Mouse (Mus musculus): ENCODE measurements at regions not wholly inside any gene's neighbourhood (a gene's known extent, or its start where the extent isn't known, plus 50 kb on each side); places are given as distances from the start of the nearest gene placed in this dataset.
"Not testable (repeated sequence)": the region's sequence is repeated elsewhere in the genome, so short reads cannot be mapped to it uniquely, and the experiment has no call there.

- Histone ChIP-seq H3K27ac (ENCODE audit: low read length) (no peak overlapping the region), H3K4me1 (ENCODE audit: insufficient read depth, low read length) (no peaks in the 10 kb centered on the region), H3K36me3 (ENCODE audit: insufficient read depth, low read length) (no peaks in the 10 kb centered on the region), H3K4me2 (replicated peaks; ENCODE audit: low read depth, low read length) (no peak overlapping the region), H3K9ac (replicated peaks; ENCODE audit: low read length) (no peak overlapping the region), H3K4me3 (ENCODE audit: low read length) (no peak overlapping the region), H3K27me3 (ENCODE audit: insufficient read depth, low read length) (no peaks in the 10 kb centered on the region), H3K9me3 (ENCODE audit: low read length) (no peaks in the 10 kb centered on the region)
- ATAC-seq (ENCODE audit: low FRiP score, low TSS enrichment) = no peak
- WGBS = 82% methylated on average over 6 of the region's 6 CpGs
Measured at GRCm38 (mm10) chr4:22124836-22125235, 193.7 kb downstream of the Faxc start.

- ATAC-seq (ENCODE audit: low FRiP score, low TSS enrichment) = no peak
- no peak overlapping the region for H3K9ac ChIP-seq (replicated peaks; ENCODE audit: low read length)
- 0 out of 2 replicates have a peak, but pooled peaks cover 4% of the 10 kb centered on the region for H3K4me1 ChIP-seq (ENCODE audit: insufficient read depth, low read length)
- 54% methylated on average over 8 of the region's 8 CpGs for WGBS
- no peak overlapping the region for H3K4me2 ChIP-seq (replicated peaks; ENCODE audit: low read depth, low read length)
- H3K27me3 ChIP-seq (ENCODE audit: insufficient read depth, low read length) = no peaks in the 10 kb centered on the region
- H3K9me3 ChIP-seq (ENCODE audit: low read length) = no peaks in the 10 kb centered on the region
- H3K36me3 ChIP-seq (ENCODE audit: insufficient read depth, low read length) = no peaks in the 10 kb centered on the region
- no peak overlapping the region for H3K4me3 ChIP-seq (ENCODE audit: low read length)
- H3K27ac ChIP-seq (ENCODE audit: low read length) = no peak overlapping the region
Measured at GRCm38 (mm10) chr4:22130511-22130910, 199.4 kb downstream of the Faxc start.

GRCm38 (mm10) chr4:22131751-22132736 is 200.9 kb downstream of the Faxc start:
- Histone ChIP-seq H3K36me3 (ENCODE audit: insufficient read depth, low read length) (no peaks in the 10 kb centered on the region), H3K27me3 (ENCODE audit: insufficient read depth, low read length) (no peaks in the 10 kb centered on the region), H3K27ac (ENCODE audit: low read length) (no peak overlapping the region), H3K9ac (replicated peaks; ENCODE audit: low read length) (no peak overlapping the region), H3K4me2 (replicated peaks; ENCODE audit: low read depth, low read length) (no peak overlapping the region), H3K4me3 (ENCODE audit: low read length) (no peak overlapping the region), H3K4me1 (ENCODE audit: insufficient read depth, low read length) (0 out of 2 replicates have a peak, but pooled peaks cover 4% of the 10 kb centered on the region), H3K9me3 (ENCODE audit: low read length) (no peaks in the 10 kb centered on the region)
- WGBS = 57% methylated on average over 13 of the region's 13 CpGs
- ATAC-seq (ENCODE audit: low FRiP score, low TSS enrichment) = peak; percentile 81; the same call in 1 of the 2 replicates

GRCm38 (mm10) chr4:22133547-22134495 is 202.7 kb downstream of the Faxc start:
- Histone ChIP-seq H3K4me3 (ENCODE audit: low read length) (no peak overlapping the region), H3K4me1 (ENCODE audit: insufficient read depth, low read length) (0 out of 2 replicates have a peak, but pooled peaks cover 4% of the 10 kb centered on the region), H3K9ac (replicated peaks; ENCODE audit: low read length) (no peak overlapping the region), H3K27me3 (ENCODE audit: insufficient read depth, low read length) (no peaks in the 10 kb centered on the region), H3K36me3 (ENCODE audit: insufficient read depth, low read length) (no peaks in the 10 kb centered on the region), H3K4me2 (replicated peaks; ENCODE audit: low read depth, low read length) (no peak overlapping the region), H3K27ac (ENCODE audit: low read length) (no peak overlapping the region), H3K9me3 (ENCODE audit: low read length) (no peaks in the 10 kb centered on the region)
- ATAC-seq (ENCODE audit: low FRiP score, low TSS enrichment) = peak; percentile 73; the same call in 1 of the 2 replicates
- 45% methylated on average over 14 of the region's 14 CpGs for WGBS

DNA sequence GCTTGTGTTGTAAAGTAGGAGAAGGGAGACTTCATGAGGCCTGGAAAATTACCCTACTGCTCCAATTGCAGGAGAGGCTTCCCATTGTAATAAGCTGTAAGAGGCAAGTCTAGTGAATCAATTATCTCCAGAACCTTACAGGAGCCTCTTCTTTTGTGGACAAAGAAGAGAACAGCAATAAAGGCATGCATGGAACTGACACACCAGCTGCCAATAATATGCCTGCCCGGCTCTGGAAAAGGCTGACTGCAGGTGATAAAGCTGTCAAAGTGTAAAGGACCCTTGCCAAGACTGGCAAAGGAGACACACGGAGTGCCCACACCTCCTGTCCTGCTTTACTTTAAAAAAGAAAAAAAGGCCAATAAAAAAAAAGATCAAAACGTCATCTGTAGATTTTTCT is 209.0 kb downstream of the Faxc start:
- Histone ChIP-seq H3K4me2 (replicated peaks; ENCODE audit: low read depth, low read length) (no peak overlapping the region), H3K4me3 (ENCODE audit: low read length) (no peak overlapping the region), H3K9me3 (ENCODE audit: low read length) (no peaks in the 10 kb centered on the region), H3K27me3 (ENCODE audit: insufficient read depth, low read length) (no peaks in the 10 kb centered on the region), H3K4me1 (ENCODE audit: insufficient read depth, low read length) (no peaks in the 10 kb centered on the region), H3K27ac (ENCODE audit: low read length) (no peak overlapping the region), H3K9ac (replicated peaks; ENCODE audit: low read length) (no peak overlapping the region), H3K36me3 (ENCODE audit: insufficient read depth, low read length) (no peaks in the 10 kb centered on the region)
- ATAC-seq (ENCODE audit: low FRiP score, low TSS enrichment) = no peak
- WGBS = 52% methylated on average over 3 of the region's 3 CpGs

DNA sequence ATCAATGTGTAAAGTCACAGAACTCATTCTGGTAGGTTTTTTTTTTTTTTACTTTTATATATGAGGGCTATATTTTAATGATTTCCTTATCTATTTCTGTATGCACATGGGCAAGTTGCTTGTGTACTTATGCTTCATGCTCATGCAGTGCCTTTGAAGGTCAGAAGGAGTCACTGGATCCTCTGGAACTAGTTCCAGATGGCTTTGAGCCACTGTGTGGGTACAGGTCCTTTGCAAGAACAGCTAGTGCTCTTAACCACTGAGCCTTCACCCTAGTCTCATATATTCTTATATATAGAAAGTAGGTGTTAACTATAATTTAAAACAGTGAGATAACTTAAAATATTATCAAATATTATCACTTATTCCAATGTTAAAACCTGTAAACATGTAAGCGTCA is 212.4 kb downstream of the Faxc start:
- no peak overlapping the region for H3K9ac ChIP-seq (replicated peaks; ENCODE audit: low read length)
- H3K27me3 ChIP-seq (ENCODE audit: insufficient read depth, low read length) = no peaks in the 10 kb centered on the region
- no peak for ATAC-seq (ENCODE audit: low FRiP score, low TSS enrichment)
- H3K4me2 ChIP-seq (replicated peaks; ENCODE audit: low read depth, low read length) = no peak overlapping the region
- H3K4me3 ChIP-seq (ENCODE audit: low read length) = no peak overlapping the region
- 90% methylated on average over 1 of the region's 1 CpGs for WGBS
- no peaks in the 10 kb centered on the region for H3K36me3 ChIP-seq (ENCODE audit: insufficient read depth, low read length)
- H3K27ac ChIP-seq (ENCODE audit: low read length) = no peak overlapping the region
- no peaks in the 10 kb centered on the region for H3K9me3 ChIP-seq (ENCODE audit: low read length)
- peaks cover 6% of the 10 kb centered on the region for H3K4me1 ChIP-seq (ENCODE audit: insufficient read depth, low read length)

DNA sequence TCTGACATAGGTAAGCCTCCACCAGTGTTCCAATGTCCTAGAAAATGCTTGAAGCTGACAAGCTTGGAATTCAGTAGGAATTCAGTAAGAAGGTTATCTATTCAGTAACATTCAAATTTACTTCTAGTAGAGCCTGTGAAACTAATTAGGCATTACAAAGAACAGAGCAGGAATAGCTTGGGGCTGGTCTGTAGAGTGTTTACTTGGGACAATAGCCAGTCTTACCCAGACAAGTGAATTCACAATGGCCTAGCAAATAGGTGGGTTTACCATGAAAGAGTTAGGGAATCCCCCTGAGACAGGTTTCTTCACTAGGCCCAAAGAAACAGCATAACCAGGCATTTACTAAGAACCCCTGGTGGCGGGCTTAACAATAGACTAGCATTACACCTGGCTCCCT is 212.5 kb upstream of the Fbxl4 start:
- ATAC-seq (ENCODE audit: low FRiP score, low TSS enrichment); H3K9ac ChIP-seq (replicated peaks; ENCODE audit: low read length); H3K4me3 ChIP-seq (ENCODE audit: low read length); H3K27me3 ChIP-seq (ENCODE audit: insufficient read depth, low read length); H3K9me3 ChIP-seq (ENCODE audit: low read length); H3K27ac ChIP-seq (ENCODE audit: low read length); H3K4me1 ChIP-seq (ENCODE audit: insufficient read depth, low read length); H3K4me2 ChIP-seq (replicated peaks; ENCODE audit: low read depth, low read length); H3K36me3 ChIP-seq (ENCODE audit: insufficient read depth, low read length): not testable (repeated sequence)
- WGBS = 76% methylated on average over 1 of the region's 1 CpGs

DNA sequence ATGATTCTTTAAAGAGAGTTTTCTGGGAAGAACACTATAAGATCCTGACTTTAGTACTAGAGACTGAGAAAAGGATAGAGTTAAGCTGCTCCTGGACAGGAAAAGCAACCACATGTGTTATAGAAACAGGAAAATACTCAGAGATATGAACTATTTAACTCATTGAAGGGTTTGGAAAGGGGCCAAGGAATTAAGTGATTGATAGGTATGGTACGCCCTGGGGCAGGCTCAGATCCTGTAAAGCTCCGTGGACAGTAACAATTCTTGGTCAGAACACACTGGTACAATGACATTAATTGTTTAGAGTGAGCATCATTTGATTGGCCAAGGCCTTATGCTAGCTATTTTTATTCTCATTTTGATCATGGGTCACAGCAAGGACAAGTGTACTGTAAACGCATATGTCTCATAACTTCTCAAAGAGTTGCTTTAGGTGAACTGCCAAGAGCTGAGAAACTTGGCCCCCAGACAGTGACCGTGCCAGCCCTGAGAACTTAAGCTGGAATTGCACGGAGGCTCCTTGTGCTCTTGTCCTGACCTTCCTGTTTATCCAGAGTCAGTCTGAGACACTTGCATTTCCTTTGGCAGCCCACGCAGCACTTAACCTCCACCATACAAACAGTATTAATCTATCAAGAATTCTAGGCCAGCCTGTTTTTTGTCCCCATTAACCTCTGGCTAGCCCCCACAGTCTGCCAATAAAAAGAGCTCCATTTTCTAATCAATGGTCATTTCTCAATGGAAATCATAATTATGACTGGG is 210.5 kb upstream of the Fbxl4 start:
- Histone ChIP-seq H3K9me3 (ENCODE audit: low read length) (no peaks in the 10 kb centered on the region), H3K36me3 (ENCODE audit: insufficient read depth, low read length) (no peaks in the 10 kb centered on the region), H3K4me3 (ENCODE audit: low read length) (no peak overlapping the region), H3K4me2 (replicated peaks; ENCODE audit: low read depth, low read length) (no peak overlapping the region), H3K9ac (replicated peaks; ENCODE audit: low read length) (no peak overlapping the region), H3K27me3 (ENCODE audit: insufficient read depth, low read length) (0 out of 2 replicates have a peak, but pooled peaks cover 4% of the 10 kb centered on the region), H3K4me1 (ENCODE audit: insufficient read depth, low read length) (peaks cover 6% of the 10 kb centered on the region), H3K27ac (ENCODE audit: low read length) (no peak overlapping the region)
- WGBS = 13% methylated on average over 6 of the region's 6 CpGs
- ATAC-seq (ENCODE audit: low FRiP score, low TSS enrichment) = peak; percentile 71

DNA sequence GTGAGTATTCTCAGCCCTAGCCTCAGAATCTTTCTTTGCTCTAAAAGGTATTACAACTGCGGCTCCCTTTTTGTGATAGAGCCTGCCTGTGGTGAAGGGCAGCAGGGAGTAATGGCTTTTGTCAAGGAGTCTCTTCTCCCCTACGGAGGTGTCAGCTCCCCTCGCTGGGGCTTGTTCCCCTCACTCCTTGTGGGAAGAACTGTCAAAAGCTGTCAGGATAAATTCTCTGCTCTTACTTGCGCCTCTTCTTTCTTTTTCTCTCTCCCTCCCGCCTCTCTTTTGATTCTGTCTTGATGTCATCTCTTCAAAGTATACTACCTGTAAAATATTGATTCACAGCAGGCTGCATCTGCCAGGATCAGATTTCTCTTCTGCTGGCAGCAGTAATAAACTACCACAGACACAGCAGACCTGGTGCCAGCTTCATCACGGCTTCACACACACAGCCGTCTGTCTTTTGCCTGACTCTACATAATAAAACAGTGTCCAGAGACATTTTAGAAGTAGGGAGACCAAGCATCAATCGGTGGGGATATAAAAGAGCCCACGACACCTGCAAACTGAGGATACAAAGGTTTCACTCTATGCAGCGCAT is 205.3 kb upstream of the Fbxl4 start:
- H3K9me3 ChIP-seq (ENCODE audit: low read length) = no peaks in the 10 kb centered on the region
- peaks cover 14% of the 10 kb centered on the region; the same call in 1 of the 2 replicates for H3K27me3 ChIP-seq (ENCODE audit: insufficient read depth, low read length)
- H3K36me3 ChIP-seq (ENCODE audit: insufficient read depth, low read length) = no peaks in the 10 kb centered on the region
- WGBS = 9% methylated on average over 10 of the region's 10 CpGs
- H3K4me1 ChIP-seq (ENCODE audit: insufficient read depth, low read length) = peaks cover under 1% of the 10 kb centered on the region
- no peak overlapping the region for H3K9ac ChIP-seq (replicated peaks; ENCODE audit: low read length)
- no peak for ATAC-seq (ENCODE audit: low FRiP score, low TSS enrichment)
- no peak overlapping the region for H3K4me3 ChIP-seq (ENCODE audit: low read length)
- no peak overlapping the region for H3K27ac ChIP-seq (ENCODE audit: low read length)
- H3K4me2 ChIP-seq (replicated peaks; ENCODE audit: low read depth, low read length) = 0 out of 2 replicates have a peak overlapping the region, but pooled peaks have one; percentile 26
